Mouse (Mus musculus) hindbrain, embryonic 14.5 days (tissue): ENCODE measurements at regions not wholly inside any gene's neighbourhood (a gene's known extent, or its start where the extent isn't known, plus 50 kb on each side); places are given as distances from the start of the nearest gene placed in this dataset.

Experiments
- ATAC-seq: fragments of 200-750 bp; cut with Nextera tagmentation; 2 replicates; pipeline ENCODE4 v1.8.0; 2017; ENCODE audit warnings: moderate number of reproducible peaks, mild to moderate bottlenecking, moderate TSS enrichment, moderate library complexity; ENCODE audit not compliant: low FRiP score
- DNase-seq: peaks from one replicate; pipeline ENCODE4 v3.0.0-alpha.2; 2015; ENCODE audit warnings: low spot score
- H3K27ac ChIP-seq: fragments of 300-500 bp; sonication (generic); 2 replicates; pipeline ENCODE4 v1.5.1; 2014; ENCODE audit warnings: mild to moderate bottlenecking, moderate library complexity
- H3K27me3 ChIP-seq: fragments of 300-500 bp; sonication (generic); 2 replicates; pipeline ENCODE4 v1.6.1; 2014; ENCODE audit warnings: mild to moderate bottlenecking, low read length, mixed read lengths; ENCODE audit not compliant: control insufficient read depth, insufficient read depth
- H3K36me3 ChIP-seq: fragments of 300-500 bp; sonication (generic); replicated peaks from 2 replicates; pipeline ENCODE4 v1.6.1; 2014; ENCODE audit not compliant: control insufficient read depth, insufficient read depth
- H3K4me1 ChIP-seq: fragments of 300-500 bp; sonication (generic); replicated peaks from 2 replicates; pipeline ENCODE4 v1.6.1; 2014; ENCODE audit warnings: antibody characterized with exemption, low read length, mixed read lengths; ENCODE audit not compliant: control insufficient read depth, insufficient read depth
- H3K4me2 ChIP-seq: fragments of 300-500 bp; sonication (generic); replicated peaks from 2 replicates; pipeline ENCODE4 v1.6.1; 2014; ENCODE audit warnings: mild to moderate bottlenecking, moderate library complexity
- H3K4me3 ChIP-seq: fragments of 300-500 bp; sonication (generic); replicated peaks from 2 replicates; pipeline ENCODE4 v1.5.1; 2014; ENCODE audit warnings: mild to moderate bottlenecking, low read length
- H3K9ac ChIP-seq: fragments of 300-500 bp; sonication (generic); 2 replicates; pipeline ENCODE4 v1.6.1; 2014
- H3K9me3 ChIP-seq: fragments of 300-500 bp; sonication (generic); 2 replicates; pipeline ENCODE4 v1.6.1; 2016; ENCODE audit warnings: low read length; ENCODE audit not compliant: control insufficient read depth
- WGBS: fragments of 180-500 bp; shearing (Covaris S2); extraction: QIAGEN DNeasy Blood & Tissue Kit; methylation state at CpG from one replicate; pipeline ENCODE4 v1.1.7; 2014; 5-methylcytosine and 5-hydroxymethylcytosine counted together

GRCm38 (mm10) chr3:21530862-21531261 lies 545.6 kb upstream of the Tbl1xr1 start:
- Histone ChIP-seq H3K36me3 (no peaks in the 10 kb centered on the region), H3K4me2 (no peak overlapping the region), H3K4me1 (no peaks in the 10 kb centered on the region), H3K4me3 (no peak overlapping the region), H3K27me3 (no peaks in the 10 kb centered on the region), H3K27ac (no peak overlapping the region), H3K9ac (no peak overlapping the region), H3K9me3 (no peaks in the 10 kb centered on the region)
- ATAC-seq (no peak), DNase-seq (no peak)
- 68% methylated on average over 5 of the region's 5 CpGs for WGBS

- no peak overlapping the region for H3K4me3 ChIP-seq
- WGBS = 35% methylated on average over 2 of the region's 2 CpGs
- no peak overlapping the region for H3K9ac ChIP-seq
- no peaks in the 10 kb centered on the region for H3K9me3 ChIP-seq
- H3K4me1 ChIP-seq = no peaks in the 10 kb centered on the region
- no peaks in the 10 kb centered on the region for H3K27me3 ChIP-seq
- H3K27ac ChIP-seq = no peak overlapping the region
- H3K4me2 ChIP-seq = no peak overlapping the region
- no peak for ATAC-seq
- no peaks in the 10 kb centered on the region for H3K36me3 ChIP-seq
- DNase-seq = no peak
Measured at GRCm38 (mm10) chr3:21539138-21539537, 537.3 kb upstream of the Tbl1xr1 start.

- Histone ChIP-seq H3K36me3 (no peaks in the 10 kb centered on the region), H3K4me1 (peaks cover 8% of the 10 kb centered on the region), H3K4me2 (no peak overlapping the region), H3K9ac (no peak overlapping the region), H3K4me3 (no peak overlapping the region), H3K27ac (peak overlapping the region; percentile 12; the same call in 1 of the 2 replicates), H3K27me3 (no peaks in the 10 kb centered on the region), H3K9me3 (no peaks in the 10 kb centered on the region)
- DNase-seq (no peak), ATAC-seq (no peak)
- WGBS = 61% methylated on average over 2 of the region's 2 CpGs
Measured at GRCm38 (mm10) chr3:21544456-21544855, 532.0 kb upstream of the Tbl1xr1 start.

- Histone ChIP-seq H3K27me3 (no peaks in the 10 kb centered on the region), H3K27ac (no peak overlapping the region), H3K9ac (no peak overlapping the region), H3K4me2 (no peak overlapping the region), H3K36me3 (no peaks in the 10 kb centered on the region), H3K4me3 (no peak overlapping the region), H3K4me1 (peaks cover 8% of the 10 kb centered on the region), H3K9me3 (no peaks in the 10 kb centered on the region)
- DNase-seq = no peak
- 37% methylated on average over 5 of the region's 5 CpGs for WGBS
- no peak for ATAC-seq
Measured at GRCm38 (mm10) chr3:21545156-21545893, 531.1 kb upstream of the Tbl1xr1 start.

GRCm38 (mm10) chr3:21546411-21546810 lies 530.0 kb upstream of the Tbl1xr1 start:
- no peak overlapping the region for H3K27ac ChIP-seq
- WGBS = 47% methylated on average over 2 of the region's 2 CpGs
- no peak overlapping the region for H3K9ac ChIP-seq
- H3K4me2 ChIP-seq = no peak overlapping the region
- H3K4me3 ChIP-seq = no peak overlapping the region
- DNase-seq (no peak), ATAC-seq (no peak)
- H3K36me3 ChIP-seq = no peaks in the 10 kb centered on the region
- H3K27me3 ChIP-seq = no peaks in the 10 kb centered on the region
- H3K9me3 ChIP-seq = no peaks in the 10 kb centered on the region
- H3K4me1 ChIP-seq = peaks cover 8% of the 10 kb centered on the region

- H3K4me2 ChIP-seq = no peak overlapping the region
- no peaks in the 10 kb centered on the region for H3K27me3 ChIP-seq
- H3K9ac ChIP-seq = no peak overlapping the region
- no peaks in the 10 kb centered on the region for H3K36me3 ChIP-seq
- peaks cover 26% of the 10 kb centered on the region for H3K4me1 ChIP-seq
- DNase-seq = no peak
- ATAC-seq = no peak
- no peak overlapping the region for H3K4me3 ChIP-seq
- H3K9me3 ChIP-seq = no peaks in the 10 kb centered on the region
- WGBS = 48% methylated on average over 4 of the region's 4 CpGs
- no peak overlapping the region for H3K27ac ChIP-seq
Measured at GRCm38 (mm10) chr3:21549671-21550070, 526.8 kb upstream of the Tbl1xr1 start.

GRCm38 (mm10) chr3:21553159-21553758 lies 523.2 kb upstream of the Tbl1xr1 start:
- H3K27me3 ChIP-seq = no peaks in the 10 kb centered on the region
- H3K9me3 ChIP-seq = no peaks in the 10 kb centered on the region
- H3K4me3 ChIP-seq = no peak overlapping the region
- no peaks in the 10 kb centered on the region for H3K36me3 ChIP-seq
- H3K4me2 ChIP-seq = no peak overlapping the region
- peaks cover 24% of the 10 kb centered on the region; the same call in 1 of the 2 replicates for H3K4me1 ChIP-seq
- DNase-seq (peak; percentile 75), ATAC-seq (peak; percentile 81)
- 21% methylated on average over 3 of the region's 3 CpGs for WGBS
- peak overlapping the region; percentile 84 for H3K27ac ChIP-seq
- no peak overlapping the region for H3K9ac ChIP-seq

- Histone ChIP-seq H3K36me3 (no peaks in the 10 kb centered on the region), H3K9me3 (no peaks in the 10 kb centered on the region), H3K9ac (no peak overlapping the region), H3K27ac (peak overlapping the region; percentile 84), H3K4me2 (no peak overlapping the region), H3K4me3 (no peak overlapping the region), H3K4me1 (peaks cover 24% of the 10 kb centered on the region; the same call in 1 of the 2 replicates), H3K27me3 (no peaks in the 10 kb centered on the region)
- 32% methylated on average over 1 of the region's 1 CpGs for WGBS
- DNase-seq (no peak), ATAC-seq (no peak)
Measured at GRCm38 (mm10) chr3:21553859-21554258, 522.6 kb upstream of the Tbl1xr1 start.

- Histone ChIP-seq H3K27me3 (no peaks in the 10 kb centered on the region), H3K36me3 (no peaks in the 10 kb centered on the region), H3K4me1 (peaks cover 17% of the 10 kb centered on the region; the same call in 1 of the 2 replicates), H3K9ac (no peak overlapping the region), H3K27ac (peak overlapping the region; percentile 55; the same call in 1 of the 2 replicates), H3K4me2 (no peak overlapping the region), H3K4me3 (no peak overlapping the region), H3K9me3 (no peaks in the 10 kb centered on the region)
- ATAC-seq = peak; percentile 73
- 47% methylated on average over 12 of the region's 12 CpGs for WGBS
- peak; percentile 71 for DNase-seq
Measured at GRCm38 (mm10) chr3:21557963-21558441, 518.5 kb upstream of the Tbl1xr1 start.
